Mouse (Mus musculus): ENCODE data around the gene Msh2. TPM values are rescaled to one million over a fixed set of nuclear protein-coding genes. Genes with fewer than 3 reads are reported as not detected.

Msh2 gene
- total RNA-seq, 2 experiments from 2014 or later, result 46.8 to 75.0 TPM

DNA sequence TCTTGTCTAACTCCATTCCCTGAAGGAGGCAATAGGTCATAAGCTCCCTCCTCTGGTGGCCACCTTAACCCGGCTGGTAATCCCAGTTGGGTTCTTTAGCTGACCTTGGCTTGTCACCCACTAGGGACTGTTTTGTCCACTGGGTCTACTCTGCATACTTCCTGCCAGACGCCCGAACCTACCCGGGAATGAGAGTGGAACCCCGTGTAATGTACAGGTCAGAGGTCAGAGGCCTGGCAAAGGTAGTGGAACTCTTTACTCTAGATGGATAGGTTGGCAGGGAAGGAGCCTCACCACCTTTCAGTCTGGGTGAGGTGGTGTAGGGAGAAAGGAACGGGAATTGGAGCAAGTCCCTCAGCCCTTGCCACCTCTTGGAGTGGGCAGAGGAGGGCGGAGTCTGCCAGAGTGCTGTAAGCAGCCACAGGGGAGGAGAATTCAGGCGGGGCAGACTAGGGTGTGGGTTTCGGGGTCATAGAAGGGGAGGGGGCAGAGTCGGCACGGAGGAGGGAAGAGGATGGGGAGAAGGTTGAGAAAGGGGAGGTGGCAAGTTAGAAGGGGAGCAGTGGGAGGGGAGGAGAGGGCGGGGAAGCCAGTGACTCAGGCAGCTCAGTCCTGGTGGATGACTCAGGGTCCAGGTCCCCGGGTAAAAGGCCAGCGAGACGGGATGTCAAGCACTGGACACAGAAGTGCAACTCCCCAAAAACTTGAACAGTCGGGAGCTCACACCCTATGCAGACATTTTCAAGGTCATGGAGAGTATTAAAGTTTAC, 27.1 kb downstream of the Msh2 start:
- ATAC-seq (replicated peaks; ENCODE audit: poor library complexity), result no peak

- ATAC-seq (replicated peaks; ENCODE audit: poor library complexity), result no peak
These were observed 28.0 kb downstream of the Msh2 start for GRCm38 (mm10) chr17:87700101-87700500.

DNA sequence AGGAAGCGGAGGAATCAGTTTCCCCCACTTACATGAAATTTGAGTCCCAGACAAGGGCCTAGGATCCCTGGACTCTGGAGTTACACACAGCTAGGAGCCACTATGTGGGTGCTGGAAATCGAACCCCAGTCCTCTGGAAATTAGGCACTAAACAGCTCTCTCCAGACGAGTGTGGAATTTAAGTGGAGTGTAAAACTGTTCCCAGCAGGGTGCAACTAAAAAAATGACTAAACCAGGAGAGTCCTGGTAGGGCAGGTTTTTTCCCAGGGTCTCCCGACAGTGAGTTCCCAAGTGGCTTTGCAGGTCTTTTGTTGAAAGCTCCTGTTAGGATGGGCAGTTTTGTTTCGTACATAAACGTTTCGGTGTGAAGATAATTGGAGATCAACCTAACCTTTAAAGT, 52.6 kb downstream of the Msh2 start:
- ATAC-seq (replicated peaks; ENCODE audit: poor library complexity), result no peak

GRCm38 (mm10) chr17:87726489-87727356, 54.6 kb downstream of the Msh2 start:
- ATAC-seq (replicated peaks; ENCODE audit: poor library complexity), result no peak

DNA sequence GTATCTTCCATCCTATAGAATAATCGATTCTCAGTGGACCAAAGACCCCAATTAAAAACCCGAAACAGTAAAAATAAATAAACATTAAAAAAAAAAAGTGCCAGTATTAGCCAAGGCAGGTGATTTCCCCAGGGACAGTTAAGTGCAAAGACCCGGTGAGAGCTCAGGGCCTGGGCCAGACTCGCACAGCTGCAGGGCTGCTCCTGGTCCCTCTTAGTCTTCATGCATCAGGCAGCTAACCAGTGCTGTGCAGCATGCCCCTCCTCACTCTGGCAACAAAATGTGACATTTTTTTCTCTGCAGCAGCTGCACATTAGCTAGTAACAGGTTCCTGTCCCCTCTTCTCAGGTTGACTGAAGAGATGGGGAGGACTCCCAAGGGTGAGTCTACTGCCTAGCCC, 59.8 kb downstream of the Msh2 start:
- ATAC-seq (replicated peaks; ENCODE audit: poor library complexity), result no peak

DNA sequence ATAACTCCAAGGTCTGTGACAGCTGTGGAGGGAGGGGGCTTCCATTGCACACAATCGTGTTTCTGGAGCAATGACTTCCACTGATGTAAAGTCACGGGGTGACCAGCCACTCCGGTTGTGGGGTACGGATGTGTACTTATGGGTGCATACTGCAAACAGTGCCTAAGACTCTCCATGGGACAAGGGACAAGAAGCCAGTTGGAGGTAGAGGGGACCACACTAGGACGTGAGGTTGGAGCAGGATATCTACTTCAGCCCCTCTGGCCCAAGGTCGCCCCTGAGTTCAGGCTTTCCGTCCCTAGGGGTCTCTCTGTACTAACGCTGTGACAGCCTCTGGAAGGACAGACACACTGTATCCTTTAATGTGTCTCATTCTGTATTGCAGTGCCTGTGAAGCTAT, 62.3 kb downstream of the Msh2 start:
- no peak for ATAC-seq (replicated peaks; ENCODE audit: poor library complexity)

GRCm38 (mm10) chr17:87737144-87737543, 65.0 kb downstream of the Msh2 start:
- ATAC-seq (replicated peaks; ENCODE audit: poor library complexity), result no peak

DNA sequence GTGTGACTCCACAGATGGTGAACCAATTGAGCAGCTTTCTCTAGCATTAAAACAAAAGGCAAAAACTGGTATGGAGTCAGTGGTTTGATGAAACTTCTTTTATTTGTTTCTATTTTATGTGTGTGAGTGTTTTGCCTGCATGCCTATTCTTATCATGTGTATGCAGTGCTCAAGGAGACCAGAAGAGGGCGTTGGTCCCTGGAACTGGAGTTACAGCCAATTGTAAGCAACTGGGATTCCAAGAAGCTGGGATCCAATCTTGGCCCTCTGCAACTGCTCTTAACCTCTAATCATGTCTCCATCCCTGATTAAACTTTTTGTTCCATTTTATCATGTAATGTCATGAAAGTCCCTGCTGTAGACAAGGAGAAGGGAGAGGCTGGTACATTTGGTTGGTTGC, 67.7 kb downstream of the Msh2 start:
- no peak for ATAC-seq (replicated peaks; ENCODE audit: poor library complexity)

DNA sequence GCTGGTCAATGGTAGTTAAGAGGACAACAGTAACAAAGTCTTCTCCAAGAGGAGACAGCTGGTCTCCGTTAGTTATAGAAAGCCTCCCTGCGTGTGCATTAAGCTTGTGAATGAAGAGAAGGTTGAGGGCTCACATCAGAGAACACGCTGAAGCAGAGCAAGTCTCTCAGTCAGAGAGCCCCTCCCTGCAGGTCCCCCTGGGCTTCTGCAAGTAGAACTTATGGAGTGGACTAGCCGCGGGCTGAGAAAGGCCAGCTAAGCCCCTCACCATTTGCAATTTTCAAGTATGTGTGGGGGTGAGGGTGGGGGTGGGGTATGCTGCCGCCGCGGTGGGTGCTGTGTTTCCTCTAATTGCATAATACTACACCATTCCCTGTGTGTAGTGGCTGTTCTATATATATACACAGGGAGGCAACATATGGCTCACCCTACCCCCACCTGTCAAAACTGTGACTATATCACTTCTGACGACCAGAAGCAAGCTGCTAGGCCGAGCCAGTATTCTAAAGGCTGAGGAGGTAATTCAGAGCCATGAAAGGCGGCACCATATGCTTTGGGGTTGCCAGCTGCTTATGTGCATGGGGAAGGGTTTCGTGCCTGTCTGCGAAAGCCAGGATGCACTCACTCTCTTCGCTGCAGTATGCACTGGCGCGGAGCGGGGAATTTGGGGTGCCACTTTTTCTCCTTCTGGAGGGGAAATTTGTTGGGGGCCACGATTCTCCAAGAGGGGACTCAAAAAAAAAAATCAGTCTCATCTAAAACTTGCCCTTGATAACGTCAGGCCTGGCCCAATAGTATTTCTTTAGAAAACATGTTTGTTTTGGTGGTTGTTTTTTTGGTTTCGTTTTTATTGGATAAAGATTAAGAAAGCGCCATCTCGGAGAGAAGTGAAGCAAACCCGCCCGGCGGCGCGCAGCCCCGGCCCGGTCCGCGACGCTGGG, 73.1 kb downstream of the Msh2 start:
- ATAC-seq (replicated peaks; ENCODE audit: poor library complexity), result no peak

DNA sequence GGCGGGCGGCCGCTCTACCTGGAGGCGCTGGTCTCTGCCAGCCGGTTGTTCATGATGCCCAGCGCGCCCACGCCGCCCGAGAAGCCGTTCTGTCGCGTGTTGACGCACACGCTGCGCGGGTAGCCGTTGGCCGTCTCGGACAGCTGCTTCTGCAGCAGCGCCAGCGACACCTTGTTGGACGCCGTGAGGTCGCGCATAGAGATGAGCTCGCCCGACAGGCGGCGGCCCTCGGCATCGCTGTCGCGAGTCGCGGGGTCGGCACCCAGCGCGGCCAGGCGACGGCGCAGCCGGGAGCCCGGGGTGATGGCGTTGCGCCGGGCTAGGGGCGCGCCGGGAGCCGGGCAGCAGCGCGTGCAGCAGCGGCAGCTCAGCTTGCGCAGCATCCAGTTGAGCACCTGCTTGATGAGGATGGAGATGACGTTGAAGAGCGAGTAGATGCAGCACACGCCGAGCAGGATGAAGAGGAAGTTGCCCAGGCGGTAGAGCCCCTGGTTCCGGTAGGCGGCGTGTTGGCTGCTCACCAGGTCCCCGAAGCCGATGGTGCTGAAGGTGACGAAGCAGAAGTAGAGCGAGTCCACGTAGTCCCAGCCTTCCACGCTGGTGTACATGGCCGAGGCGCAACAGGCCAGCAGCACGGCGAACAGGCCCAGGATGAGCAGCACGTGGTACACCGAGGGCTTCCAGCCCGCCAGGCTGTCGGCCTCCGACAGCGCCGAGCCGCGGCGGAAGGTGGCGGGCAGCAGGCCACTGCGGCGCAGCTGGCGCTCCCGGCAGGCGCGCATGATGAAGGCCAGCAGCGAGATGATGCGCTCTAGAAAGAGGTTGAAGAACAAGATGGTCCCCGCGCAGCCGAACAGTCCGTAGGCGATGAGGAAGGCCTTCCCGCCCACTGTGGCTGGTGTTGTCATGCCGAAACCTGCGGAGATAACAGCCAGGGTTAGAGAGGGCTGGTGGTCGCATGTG, 74.1 kb downstream of the Msh2 start:
- peak; percentile 80 for ATAC-seq (replicated peaks; ENCODE audit: poor library complexity)

GRCm38 (mm10) chr17:87760315-87760714, 88.2 kb downstream of the Msh2 start:
- ATAC-seq (replicated peaks; ENCODE audit: poor library complexity), result no peak

DNA sequence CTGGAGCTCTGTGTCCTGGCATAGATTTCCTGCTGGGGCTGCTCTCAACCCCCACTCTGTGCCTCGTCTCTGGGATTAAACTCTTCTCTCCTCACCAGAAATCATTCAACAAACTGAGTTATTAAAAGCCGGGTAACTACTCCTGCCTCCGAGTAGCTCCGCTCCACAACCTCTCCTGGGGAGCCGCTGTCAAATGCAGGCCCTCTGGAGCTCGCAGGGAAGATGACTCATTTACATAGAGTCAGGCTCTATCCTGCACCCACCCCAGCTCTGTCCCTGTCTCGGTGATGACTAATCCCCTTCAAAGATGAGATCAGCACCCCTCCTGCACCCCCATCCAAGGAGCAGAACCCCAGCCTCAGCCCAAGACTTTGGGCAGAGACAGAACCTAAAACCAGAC, 91.0 kb downstream of the Msh2 start:
- ATAC-seq (replicated peaks; ENCODE audit: poor library complexity), result no peak

- ATAC-seq (replicated peaks; ENCODE audit: poor library complexity), result no peak
These were observed 92.9 kb downstream of the Msh2 start for GRCm38 (mm10) chr17:87765031-87765430.

- no peak for ATAC-seq (replicated peaks; ENCODE audit: poor library complexity)
These were observed 94.8 kb downstream of the Msh2 start for GRCm38 (mm10) chr17:87766888-87767287.

GRCm38 (mm10) chr17:87770766-87771165, 98.6 kb downstream of the Msh2 start:
- ATAC-seq (replicated peaks; ENCODE audit: poor library complexity), result no peak

DNA sequence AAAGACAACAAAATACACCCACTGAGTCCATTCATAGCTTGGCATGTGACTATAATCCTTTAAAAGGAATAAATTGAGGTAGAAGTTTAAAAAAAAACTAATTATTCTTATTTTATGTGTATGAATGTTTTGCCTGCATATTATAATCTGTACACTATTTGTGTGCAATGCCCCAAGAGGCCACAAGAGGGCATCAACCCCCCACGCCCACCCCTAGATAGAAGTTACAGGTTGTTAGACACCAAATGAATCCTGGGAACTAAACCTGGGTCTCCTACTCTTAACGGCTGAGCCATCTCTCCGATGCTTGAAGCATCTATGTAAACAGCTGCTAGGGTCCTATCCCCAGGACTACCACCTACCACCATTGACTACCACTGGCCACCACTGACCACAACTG, 101.0 kb downstream of the Msh2 start:
- peak; percentile 85 for ATAC-seq (replicated peaks; ENCODE audit: poor library complexity)
